Mouse (Mus musculus): Measurements from ENCODE around the gene Nynrin. TPM values are rescaled to one million over a fixed set of nuclear protein-coding genes. Genes with fewer than 3 reads are reported as not detected.

The Nynrin gene
- polyA plus RNA-seq, 1 experiment: 4.3 TPM

- no peak for DNase-seq (ENCODE audit: extremely low spot score in 1 of 2, low spot score in 1 of 2)
These were observed 23.9 kb downstream of the Nynrin start for GRCm38 (mm10) chr14:55877469-55878315.

GRCm38 (mm10) chr14:55878316-55878940 is 24.6 kb downstream of the Nynrin start:
- no peak for DNase-seq (ENCODE audit: extremely low spot score in 1 of 2, low spot score in 1 of 2)

- peak; percentile 63 to 87 for DNase-seq (ENCODE audit: extremely low spot score in 1 of 2, low spot score in 1 of 2)
These were observed 25.8 kb downstream of the Nynrin start for GRCm38 (mm10) chr14:55879623-55880022.

- DNase-seq (ENCODE audit: extremely low spot score in 1 of 2, low spot score in 1 of 2): no peak
These were observed 27.2 kb downstream of the Nynrin start for GRCm38 (mm10) chr14:55880982-55881381.

- DNase-seq (ENCODE audit: extremely low spot score in 1 of 2, low spot score in 1 of 2): no peak
These were observed 28.4 kb downstream of the Nynrin start for GRCm38 (mm10) chr14:55882171-55882641.

GRCm38 (mm10) chr14:55883149-55883661 is 29.4 kb downstream of the Nynrin start:
- DNase-seq (ENCODE audit: extremely low spot score in 1 of 2, low spot score in 1 of 2): no peak

GRCm38 (mm10) chr14:55883663-55884062 is 29.9 kb downstream of the Nynrin start:
- no peak for DNase-seq (ENCODE audit: extremely low spot score in 1 of 2, low spot score in 1 of 2)

GRCm38 (mm10) chr14:55884166-55884565 is 30.4 kb downstream of the Nynrin start, which contains the start of gene Cbln3:
Gene Cbln3 (minus strand): TSS chr14:55884392.
- DNase-seq (ENCODE audit: extremely low spot score in 1 of 2, low spot score in 1 of 2): no peak

GRCm38 (mm10) chr14:55884713-55885113 is 30.9 kb downstream of the Nynrin start, which contains the start of gene Khnyn:
Gene Khnyn (plus strand): TSS chr14:55884947.
- DNase-seq (ENCODE audit: extremely low spot score in 1 of 2, low spot score in 1 of 2): peak; percentile 61 to 78

GRCm38 (mm10) chr14:55885114-55885790 is 31.4 kb downstream of the Nynrin start:
- peak in 1 of 2 experiments; percentile 35 for DNase-seq (ENCODE audit: extremely low spot score in 1 of 2, low spot score in 1 of 2)

GRCm38 (mm10) chr14:55885791-55886271 is 32.0 kb downstream of the Nynrin start:
- peak in 1 of 2 experiments; percentile 57 for DNase-seq (ENCODE audit: extremely low spot score in 1 of 2, low spot score in 1 of 2)

GRCm38 (mm10) chr14:55886571-55887382 is 33.0 kb downstream of the Nynrin start:
- no peak for DNase-seq (ENCODE audit: extremely low spot score in 1 of 2, low spot score in 1 of 2)

GRCm38 (mm10) chr14:55897671-55898070 is 43.9 kb downstream of the Nynrin start:
- DNase-seq (ENCODE audit: extremely low spot score in 1 of 2, low spot score in 1 of 2): no peak

GRCm38 (mm10) chr14:55898947-55899346 is 45.1 kb downstream of the Nynrin start:
- no peak for DNase-seq (ENCODE audit: extremely low spot score in 1 of 2, low spot score in 1 of 2)

- DNase-seq (ENCODE audit: extremely low spot score in 1 of 2, low spot score in 1 of 2): peak; percentile 83 to 89
These were observed 46.0 kb downstream of the Nynrin start, which contains the start of gene Sdr39u1 for GRCm38 (mm10) chr14:55899701-55900413. Gene Sdr39u1 (minus strand): TSS chr14:55900293.

GRCm38 (mm10) chr14:55900414-55900755 is 46.6 kb downstream of the Nynrin start:
- DNase-seq (ENCODE audit: extremely low spot score in 1 of 2, low spot score in 1 of 2): no peak

- no peak for DNase-seq (ENCODE audit: extremely low spot score in 1 of 2, low spot score in 1 of 2)
These were observed 51.7 kb downstream of the Nynrin start for GRCm38 (mm10) chr14:55905518-55905917.

- DNase-seq (ENCODE audit: extremely low spot score in 1 of 2, low spot score in 1 of 2): no peak
These were observed 59.6 kb downstream of the Nynrin start for GRCm38 (mm10) chr14:55913406-55913805.
